Mouse (Mus musculus) midbrain, embryonic 14.5 days (tissue): ENCODE data around the gene Npb. TPM values are rescaled to one million over a fixed set of nuclear protein-coding genes. Genes with fewer than 3 reads are reported as not detected.

Experiments used
- ATAC-seq: fragments of 200-750 bp; cut with Nextera tagmentation; 2 replicates; pipeline ENCODE4 v1.8.0; 2017; ENCODE audit warnings: moderate number of reproducible peaks, moderate library complexity; ENCODE audit not compliant: low FRiP score, low TSS enrichment
- DNase-seq: peaks from one replicate; pipeline ENCODE4 v3.0.0-alpha.2; 2015
- H3K27ac ChIP-seq: fragments of 300-500 bp; sonication (generic); replicated peaks from 2 replicates; pipeline ENCODE4 v1.5.1; 2014; ENCODE audit warnings: mild to moderate bottlenecking, low read depth, low read length, moderate library complexity
- H3K27me3 ChIP-seq: fragments of 300-500 bp; sonication (generic); 2 replicates; pipeline ENCODE4 v1.6.1; 2014; ENCODE audit warnings: low read length, control low read depth, mixed read lengths; ENCODE audit not compliant: control insufficient read depth, insufficient read depth
- H3K36me3 ChIP-seq: fragments of 300-500 bp; sonication (generic); 2 replicates; pipeline ENCODE4 v1.6.1; 2014; ENCODE audit warnings: low read length, control low read depth; ENCODE audit not compliant: control insufficient read depth, insufficient read depth
- H3K4me1 ChIP-seq: fragments of 300-500 bp; sonication (generic); 2 replicates; pipeline ENCODE4 v1.6.1; 2014; ENCODE audit warnings: mild to moderate bottlenecking, antibody characterized with exemption, low read length, control low read depth; ENCODE audit not compliant: control insufficient read depth, insufficient read depth
- H3K4me2 ChIP-seq: fragments of 300-500 bp; sonication (generic); 2 replicates; pipeline ENCODE4 v1.6.1; 2014; ENCODE audit warnings: mild to moderate bottlenecking, low read length, moderate library complexity
- H3K4me3 ChIP-seq: fragments of 300-500 bp; sonication (generic); replicated peaks from 2 replicates; pipeline ENCODE4 v1.5.1; 2014; ENCODE audit warnings: low read depth, low read length
- H3K9ac ChIP-seq: fragments of 300-500 bp; sonication (generic); replicated peaks from 2 replicates; pipeline ENCODE4 v1.6.1; 2014; ENCODE audit warnings: mild to moderate bottlenecking, low read length, moderate library complexity
- H3K9me3 ChIP-seq: fragments of 300-500 bp; sonication (generic); 2 replicates; pipeline ENCODE4 v1.6.1; 2016; ENCODE audit warnings: low read length, control low read depth, mixed read lengths; ENCODE audit not compliant: control insufficient read depth
- WGBS: fragments of 180-500 bp; shearing (Covaris S2); extraction: QIAGEN DNeasy Blood & Tissue Kit; methylation state at CpG from one replicate; pipeline ENCODE4 v1.1.7; 2014; 5-methylcytosine and 5-hydroxymethylcytosine counted together
- polyA plus RNA-seq: library from polyadenylated mRNA; unstranded; fragments of >200 nt; fragmentation: Nextera tagmentation; extraction: Ambion mirVana; gene quantifications from 2 replicates; pipeline ENCODE4 v1.2.1, GENCODE M21; 2014

The Npb gene
- polyA plus RNA-seq, 1 experiment from 2014 or later, result 0.82 TPM

- Histone ChIP-seq H3K4me2 (peak overlapping the region; percentile 72), H3K27ac (peak overlapping the region; percentile 90), H3K9ac (peak overlapping the region; percentile 84), H3K4me1 (peaks cover 12% of the 10 kb centered on the region), H3K36me3 (peaks cover 36% of the 10 kb centered on the region), H3K4me3 (peak overlapping the region; percentile 87), H3K9me3 (no peaks in the 10 kb centered on the region), H3K27me3 (no peaks in the 10 kb centered on the region)
- ATAC-seq (no peak; the same call in 1 of the 2 replicates), DNase-seq (no peak)
- under 1% methylated on average over 24 of the region's 24 CpGs for WGBS
Observed at GRCm38 (mm10) chr11:120572417-120572751, 35.9 kb upstream of the Npb start.

GRCm38 (mm10) chr11:120572752-120573584 is 35.3 kb upstream of the Npb start, which contains the start of gene P4hb:
P4hb (minus strand) TSS chr11:120573253.
- Histone ChIP-seq H3K27me3 (no peaks in the 10 kb centered on the region), H3K9me3 (no peaks in the 10 kb centered on the region), H3K36me3 (peaks cover 36% of the 10 kb centered on the region), H3K4me2 (peak within 1 kb of the TSS; percentile 72), H3K9ac (peak within 1 kb of the TSS; percentile 84), H3K4me1 (peaks cover 12% of the 10 kb centered on the region), H3K4me3 (peak within 1 kb of the TSS; percentile 87), H3K27ac (peak within 1 kb of the TSS; percentile 90)
- WGBS, result under 1% methylated on average over 93 of the region's 94 CpGs
- ATAC-seq (peak; percentile 97), DNase-seq (peak; percentile 100)

GRCm38 (mm10) chr11:120573585-120574277 is 34.5 kb upstream of the Npb start:
- Histone ChIP-seq H3K4me1 (peaks cover 12% of the 10 kb centered on the region), H3K27me3 (no peaks in the 10 kb centered on the region), H3K4me3 (peak overlapping the region; percentile 87), H3K9ac (peak overlapping the region; percentile 69), H3K27ac (peak overlapping the region; percentile 90), H3K36me3 (peaks cover 36% of the 10 kb centered on the region), H3K9me3 (no peaks in the 10 kb centered on the region), H3K4me2 (peak overlapping the region; percentile 72)
- DNase-seq (no peak), ATAC-seq (0 out of 2 replicates have a peak, but pooled peaks have one; percentile 2)
- under 1% methylated on average over 23 of the region's 23 CpGs for WGBS

GRCm38 (mm10) chr11:120574278-120574600 is 34.0 kb upstream of the Npb start:
- no peaks in the 10 kb centered on the region for H3K9me3 ChIP-seq
- no peak overlapping the region for H3K27ac ChIP-seq
- peak overlapping the region; percentile 69 for H3K9ac ChIP-seq
- peaks cover 39% of the 10 kb centered on the region for H3K36me3 ChIP-seq
- ATAC-seq (no peak), DNase-seq (no peak)
- 46% methylated on average over 5 of the region's 5 CpGs for WGBS
- H3K4me1 ChIP-seq, result peaks cover 12% of the 10 kb centered on the region
- H3K27me3 ChIP-seq, result no peaks in the 10 kb centered on the region
- peak overlapping the region; percentile 87 for H3K4me3 ChIP-seq
- peak overlapping the region; percentile 72 for H3K4me2 ChIP-seq

GRCm38 (mm10) chr11:120575046-120575445 is 33.2 kb upstream of the Npb start:
- Histone ChIP-seq H3K27me3 (no peaks in the 10 kb centered on the region), H3K9ac (no peak overlapping the region), H3K4me3 (no peak overlapping the region), H3K4me2 (no peak overlapping the region), H3K4me1 (peaks cover 20% of the 10 kb centered on the region), H3K9me3 (no peaks in the 10 kb centered on the region), H3K27ac (no peak overlapping the region), H3K36me3 (peaks cover 42% of the 10 kb centered on the region)
- 78% methylated on average over 2 of the region's 2 CpGs for WGBS
- ATAC-seq (no peak), DNase-seq (no peak)

- DNase-seq (no peak), ATAC-seq (no peak)
- no peak overlapping the region for H3K4me2 ChIP-seq
- no peak overlapping the region for H3K4me3 ChIP-seq
- no peak overlapping the region for H3K9ac ChIP-seq
- H3K9me3 ChIP-seq, result no peaks in the 10 kb centered on the region
- H3K36me3 ChIP-seq, result peaks cover 35% of the 10 kb centered on the region
- peaks cover 25% of the 10 kb centered on the region for H3K4me1 ChIP-seq
- H3K27me3 ChIP-seq, result no peaks in the 10 kb centered on the region
- H3K27ac ChIP-seq, result no peak overlapping the region
Observed at GRCm38 (mm10) chr11:120575940-120576339, 32.3 kb upstream of the Npb start.

- Histone ChIP-seq H3K27me3 (no peaks in the 10 kb centered on the region), H3K9me3 (no peaks in the 10 kb centered on the region), H3K4me3 (no peak overlapping the region), H3K4me2 (no peak overlapping the region), H3K36me3 (peaks cover 30% of the 10 kb centered on the region), H3K4me1 (peaks cover 20% of the 10 kb centered on the region), H3K9ac (no peak overlapping the region), H3K27ac (no peak overlapping the region)
- ATAC-seq, result no peak
- 88% methylated on average over 3 of the region's 3 CpGs for WGBS
- no peak for DNase-seq
Observed at GRCm38 (mm10) chr11:120576365-120576981, 31.8 kb upstream of the Npb start.

- no peak overlapping the region for H3K4me3 ChIP-seq
- H3K36me3 ChIP-seq, result peaks cover 27% of the 10 kb centered on the region
- no peaks in the 10 kb centered on the region for H3K9me3 ChIP-seq
- 75% methylated on average over 7 of the region's 7 CpGs for WGBS
- H3K27ac ChIP-seq, result no peak overlapping the region
- H3K9ac ChIP-seq, result no peak overlapping the region
- peaks cover 21% of the 10 kb centered on the region for H3K4me1 ChIP-seq
- no peak for ATAC-seq
- no peak overlapping the region for H3K4me2 ChIP-seq
- H3K27me3 ChIP-seq, result no peaks in the 10 kb centered on the region
- DNase-seq, result peak; percentile 43
Observed at GRCm38 (mm10) chr11:120577211-120578023, 30.9 kb upstream of the Npb start.
